Mouse (Mus musculus): ENCODE results near the gene Gm42906.

DNA sequence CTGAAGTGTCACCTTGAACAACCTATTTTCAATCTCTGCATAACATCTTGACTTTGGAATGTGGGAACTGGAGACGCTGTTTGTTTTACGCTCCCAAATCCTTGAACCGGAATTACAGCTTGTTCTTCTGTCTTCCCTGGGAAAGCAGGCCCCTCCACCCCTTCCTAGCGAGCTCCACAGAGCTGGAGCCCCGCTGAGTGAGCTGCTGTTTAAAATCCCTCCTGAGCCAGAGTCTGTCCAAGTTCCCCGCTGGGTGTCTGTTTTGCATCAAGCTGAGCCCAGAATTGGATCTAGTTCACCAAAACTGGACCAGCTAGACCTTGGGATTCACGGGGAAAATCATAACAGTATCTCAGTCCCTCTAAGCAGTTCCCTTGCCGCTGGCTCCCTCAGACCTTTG is 404.5 kb downstream of the Gm42906 start:
- TF ChIP-seq CTCF (IDR thresholded peaks at IDR 0.05; ENCODE audit: control insufficient read depth, insufficient read depth, insufficient read length) = no peak
- no peak for TF ChIP-seq USF1 (IDR thresholded peaks at IDR 0.05; ENCODE audit: low read depth)

Measured in C2C12 (cell line).